Mouse (Mus musculus): ENCODE results near the gene Nudt2.

Gene Nudt2

GRCm38 (mm10) chr4:41520641-41521040 is 55.7 kb downstream of the Nudt2 start:
- DNase-seq (ENCODE audit: low read depth, low spot score) = peak; percentile 63

- DNase-seq (ENCODE audit: low read depth, low spot score) = no peak
Measured at GRCm38 (mm10) chr4:41522136-41522535, 57.2 kb downstream of the Nudt2 start.

GRCm38 (mm10) chr4:41522788-41523187 is 57.8 kb downstream of the Nudt2 start:
- peak; percentile 67 for DNase-seq (ENCODE audit: low read depth, low spot score)

- DNase-seq (ENCODE audit: low read depth, low spot score) = no peak
Measured at GRCm38 (mm10) chr4:41523839-41524238, 58.9 kb downstream of the Nudt2 start.

- DNase-seq (ENCODE audit: low read depth, low spot score) = no peak
Measured at GRCm38 (mm10) chr4:41524829-41525228, 59.9 kb downstream of the Nudt2 start.

GRCm38 (mm10) chr4:41526553-41526952 is 61.6 kb downstream of the Nudt2 start:
- DNase-seq (ENCODE audit: low read depth, low spot score) = no peak

GRCm38 (mm10) chr4:41527076-41527475 is 62.1 kb downstream of the Nudt2 start:
- no peak for DNase-seq (ENCODE audit: low read depth, low spot score)

GRCm38 (mm10) chr4:41527996-41528395 is 63.0 kb downstream of the Nudt2 start:
- no peak for DNase-seq (ENCODE audit: low read depth, low spot score)

Measured in R1 (cell line).